Mouse (Mus musculus): ENCODE results near the gene Fcer2a. TPM values are rescaled to one million over a fixed set of nuclear protein-coding genes. Genes with fewer than 3 reads are reported as not detected.
A peak's percentile ranks its signal among the peaks of the same experiment; 100 is the strongest.

Fcer2a gene
- polyA plus RNA-seq, 1 experiment from 2014 or later, result 0.33 TPM

DNA sequence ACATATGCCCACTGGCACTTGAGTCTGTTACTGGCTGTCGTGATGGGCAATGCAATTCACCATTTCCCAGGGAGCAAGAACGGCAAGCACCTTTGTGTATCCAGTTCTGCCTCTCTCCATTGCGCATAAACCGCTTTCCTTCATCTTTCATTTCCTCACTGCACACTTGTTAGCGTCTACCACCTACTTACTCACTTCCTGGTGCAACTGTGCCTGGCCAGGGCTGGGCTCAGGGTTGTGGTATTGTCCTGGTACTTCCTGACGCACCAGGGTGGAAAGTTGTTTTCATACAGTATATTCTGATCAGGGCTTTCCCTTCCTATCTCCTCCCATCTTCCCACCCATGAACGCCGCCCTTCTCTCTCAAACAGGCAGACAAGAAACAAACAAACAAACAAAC, 33.1 kb downstream of the Fcer2a start:
- Histone ChIP-seq H3K27ac (no peak overlapping the region), H3K9ac (no peak overlapping the region), H3K27me3 (ENCODE audit: control insufficient read depth, insufficient read depth, low read length) (no peaks in the 10 kb centered on the region), H3K4me2 (replicated peaks) (no peak overlapping the region), H3K4me1 (replicated peaks; ENCODE audit: control insufficient read depth, insufficient read depth, low read length) (peaks cover 3% of the 10 kb centered on the region; the same call in 1 of the 2 replicates), H3K36me3 (replicated peaks; ENCODE audit: control insufficient read depth, insufficient read depth) (no peaks in the 10 kb centered on the region), H3K4me3 (replicated peaks; ENCODE audit: low read length) (no peak overlapping the region), H3K9me3 (ENCODE audit: control insufficient read depth, low read length) (no peaks in the 10 kb centered on the region)
- ATAC-seq (ENCODE audit: low FRiP score), result no peak
- 81% methylated on average over 8 of the region's 8 CpGs for WGBS
- no peak for DNase-seq (ENCODE audit: low spot score)

DNA sequence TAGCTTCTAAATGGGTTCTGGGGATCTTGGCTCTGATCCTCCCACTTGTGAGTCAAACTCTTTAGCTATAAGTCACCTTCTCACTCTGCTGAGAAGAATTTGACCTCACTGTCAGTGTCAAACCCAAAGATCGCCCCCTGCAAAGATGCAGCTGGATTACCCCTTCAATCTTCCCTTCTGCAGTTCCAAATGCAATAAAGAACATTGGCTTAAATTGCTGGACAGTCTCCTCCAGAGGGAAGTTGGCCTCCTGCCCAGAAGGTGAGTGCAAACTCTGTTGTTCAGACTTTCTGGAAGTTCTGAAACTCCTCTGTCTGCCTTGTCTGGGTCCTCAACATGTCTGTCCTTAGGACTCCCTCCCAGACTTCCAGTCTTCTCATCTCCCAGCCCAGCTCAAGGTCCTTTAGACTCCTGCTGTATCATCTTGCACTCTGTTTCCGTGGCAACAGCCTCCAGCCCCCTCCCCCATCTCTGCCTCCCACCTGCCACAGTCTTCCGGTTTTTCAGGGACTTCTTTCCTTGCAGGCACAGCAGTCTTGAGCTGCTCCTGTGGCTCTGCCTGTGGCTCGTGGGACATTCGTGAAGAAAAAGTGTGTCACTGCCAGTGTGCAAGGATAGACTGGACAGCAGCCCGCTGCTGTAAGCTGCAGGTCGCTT, 37.1 kb downstream of the Fcer2a start:
- peak overlapping the region; percentile 30 for H3K4me2 ChIP-seq (replicated peaks)
- WGBS, result 33% methylated on average over 7 of the region's 7 CpGs
- ATAC-seq (ENCODE audit: low FRiP score) (peak; percentile 27; the same call in 1 of the 2 replicates), DNase-seq (ENCODE audit: low spot score) (no peak)
- no peaks in the 10 kb centered on the region for H3K27me3 ChIP-seq (ENCODE audit: control insufficient read depth, insufficient read depth, low read length)
- peaks cover 3% of the 10 kb centered on the region; the same call in 1 of the 2 replicates for H3K4me1 ChIP-seq (replicated peaks; ENCODE audit: control insufficient read depth, insufficient read depth, low read length)
- H3K4me3 ChIP-seq (replicated peaks; ENCODE audit: low read length), result no peak overlapping the region
- H3K9me3 ChIP-seq (ENCODE audit: control insufficient read depth, low read length), result no peaks in the 10 kb centered on the region
- H3K27ac ChIP-seq, result no peak overlapping the region
- H3K9ac ChIP-seq, result peak overlapping the region; percentile 11; the same call in 1 of the 2 replicates
- no peaks in the 10 kb centered on the region for H3K36me3 ChIP-seq (replicated peaks; ENCODE audit: control insufficient read depth, insufficient read depth)

DNA sequence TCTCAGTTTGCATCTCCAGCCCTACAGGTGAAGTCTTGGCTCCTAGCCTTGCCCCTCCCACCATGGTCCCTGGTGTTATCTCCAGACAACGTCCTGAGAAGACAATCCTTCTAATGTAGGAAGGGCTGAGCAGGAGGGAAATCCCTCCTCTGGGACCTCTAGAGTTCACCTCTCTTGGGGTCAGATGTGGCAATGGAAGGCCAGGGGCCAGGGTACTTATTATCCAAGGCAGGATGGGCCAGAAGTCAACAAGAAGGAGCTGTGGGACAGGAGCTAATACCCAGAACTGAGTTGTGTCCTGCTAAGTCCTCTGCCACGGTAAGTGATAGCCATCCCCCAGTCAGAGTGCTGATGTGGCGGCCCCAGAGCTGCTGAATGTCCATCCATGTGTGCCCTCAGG, 38.4 kb downstream of the Fcer2a start, which contains the start of gene Retn:
Gene Retn, plus strand, starts transcription at position 245 of the 400 bp plus-strand sequence.
- H3K4me2 ChIP-seq (replicated peaks), result no peak within 1 kb of the TSS
- H3K27ac ChIP-seq, result no peak within 1 kb of the TSS
- no peaks in the 10 kb centered on the region for H3K36me3 ChIP-seq (replicated peaks; ENCODE audit: control insufficient read depth, insufficient read depth)
- H3K4me3 ChIP-seq (replicated peaks; ENCODE audit: low read length), result no peak within 1 kb of the TSS
- ATAC-seq (ENCODE audit: low FRiP score) (no peak), DNase-seq (ENCODE audit: low spot score) (no peak)
- 82% methylated on average over 3 of the region's 3 CpGs for WGBS
- peaks cover 3% of the 10 kb centered on the region; the same call in 1 of the 2 replicates for H3K4me1 ChIP-seq (replicated peaks; ENCODE audit: control insufficient read depth, insufficient read depth, low read length)
- no peak within 1 kb of the TSS for H3K9ac ChIP-seq
- H3K27me3 ChIP-seq (ENCODE audit: control insufficient read depth, insufficient read depth, low read length), result no peaks in the 10 kb centered on the region
- H3K9me3 ChIP-seq (ENCODE audit: control insufficient read depth, low read length), result no peaks in the 10 kb centered on the region

DNA sequence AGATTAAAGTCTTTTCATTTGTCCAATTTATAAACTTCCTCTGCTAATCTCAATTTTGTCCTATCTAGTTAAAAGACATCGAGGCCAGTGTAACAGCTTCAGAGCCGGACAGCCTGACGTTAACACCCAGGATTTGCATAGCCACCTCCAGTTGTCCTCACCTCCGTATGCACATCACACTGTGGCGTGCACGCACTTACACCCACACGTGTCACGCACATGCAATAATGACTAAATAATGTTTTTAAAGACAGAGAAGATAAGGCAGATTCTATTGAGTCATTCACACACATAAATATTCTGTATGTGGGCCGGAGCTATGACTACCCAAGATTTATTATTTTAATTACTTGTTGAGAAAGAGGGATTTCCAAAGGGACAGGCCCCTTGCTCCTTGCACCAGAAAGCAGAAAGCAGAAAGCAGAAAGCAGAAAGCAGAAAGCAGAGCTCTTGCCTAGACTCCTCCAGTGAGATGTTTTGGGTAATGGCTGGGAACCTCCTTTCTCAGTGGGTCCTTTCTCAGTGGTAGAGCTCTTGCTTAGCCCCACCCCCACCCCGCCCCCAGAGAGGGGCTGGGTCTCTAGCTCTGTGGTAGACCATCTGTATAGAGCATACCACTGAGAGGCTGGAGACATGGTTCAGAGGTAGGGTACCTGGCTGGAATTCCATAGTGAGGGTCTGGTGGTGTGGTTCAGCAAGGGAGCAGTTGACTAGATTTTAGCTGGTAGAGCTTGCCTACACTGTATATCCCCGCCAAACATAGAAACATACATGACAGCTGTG, 39.1 kb downstream of the Fcer2a start:
- Histone ChIP-seq H3K27ac (no peak overlapping the region), H3K36me3 (replicated peaks; ENCODE audit: control insufficient read depth, insufficient read depth) (no peaks in the 10 kb centered on the region), H3K27me3 (ENCODE audit: control insufficient read depth, insufficient read depth, low read length) (no peaks in the 10 kb centered on the region), H3K9ac (no peak overlapping the region), H3K4me3 (replicated peaks; ENCODE audit: low read length) (no peak overlapping the region), H3K9me3 (ENCODE audit: control insufficient read depth, low read length) (no peaks in the 10 kb centered on the region), H3K4me1 (replicated peaks; ENCODE audit: control insufficient read depth, insufficient read depth, low read length) (peaks cover 3% of the 10 kb centered on the region; the same call in 1 of the 2 replicates), H3K4me2 (replicated peaks) (no peak overlapping the region)
- ATAC-seq (ENCODE audit: low FRiP score) (no peak), DNase-seq (ENCODE audit: low spot score) (no peak)
- WGBS, result 73% methylated on average over 11 of the region's 11 CpGs

DNA sequence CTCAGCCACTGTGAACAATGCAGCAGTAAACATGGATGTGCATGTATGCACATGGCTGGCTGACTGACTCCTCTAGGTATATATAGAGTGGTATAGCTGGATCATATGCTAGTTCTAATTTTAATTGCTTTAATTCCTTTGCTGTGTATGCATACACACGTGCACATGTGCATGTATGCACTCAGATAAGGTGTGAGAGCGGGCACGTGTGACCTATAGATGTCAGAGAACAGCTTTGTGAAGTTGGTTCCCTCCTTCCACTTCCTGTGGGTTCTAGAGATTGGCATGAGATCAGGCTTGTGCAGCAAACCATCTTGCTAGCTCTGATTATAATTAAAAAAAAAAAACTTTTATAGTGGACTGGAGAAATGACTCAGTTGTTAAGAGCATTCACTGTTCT, 41.1 kb downstream of the Fcer2a start:
- H3K27ac ChIP-seq, result no peak overlapping the region
- no peak overlapping the region for H3K4me3 ChIP-seq (replicated peaks; ENCODE audit: low read length)
- DNase-seq (ENCODE audit: low spot score), result no peak
- H3K27me3 ChIP-seq (ENCODE audit: control insufficient read depth, insufficient read depth, low read length), result no peaks in the 10 kb centered on the region
- H3K4me1 ChIP-seq (replicated peaks; ENCODE audit: control insufficient read depth, insufficient read depth, low read length), result peaks cover 3% of the 10 kb centered on the region; the same call in 1 of the 2 replicates
- H3K4me2 ChIP-seq (replicated peaks), result no peak overlapping the region
- 71% methylated on average over 3 of the region's 3 CpGs for WGBS
- no peaks in the 10 kb centered on the region for H3K36me3 ChIP-seq (replicated peaks; ENCODE audit: control insufficient read depth, insufficient read depth)
- H3K9ac ChIP-seq, result no peak overlapping the region
- H3K9me3 ChIP-seq (ENCODE audit: control insufficient read depth, low read length), result no peaks in the 10 kb centered on the region
- no peak for ATAC-seq (ENCODE audit: low FRiP score)

DNA sequence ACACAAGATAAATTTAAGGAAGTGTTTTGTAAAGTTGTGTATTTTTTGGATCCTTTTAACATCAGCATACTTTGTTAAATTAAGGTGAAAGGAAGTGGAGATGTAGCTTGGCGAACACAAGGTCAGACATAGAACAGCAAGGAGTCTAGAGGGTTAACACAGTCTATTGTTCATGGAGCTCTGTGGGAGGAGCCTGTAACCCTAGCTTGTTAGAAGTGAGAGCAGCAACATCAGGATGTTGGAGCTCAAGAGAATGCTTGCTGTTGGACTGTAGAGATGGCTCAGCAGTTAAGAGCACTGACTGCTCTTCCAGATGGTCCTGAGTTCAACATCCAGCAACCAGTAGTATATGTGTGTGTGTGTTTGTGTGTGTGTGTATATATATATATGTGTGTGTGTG, 45.0 kb downstream of the Fcer2a start:
- no peak for ATAC-seq (ENCODE audit: low FRiP score)
- H3K27me3 ChIP-seq (ENCODE audit: control insufficient read depth, insufficient read depth, low read length), result no peaks in the 10 kb centered on the region
- 45% methylated on average over 1 of the region's 1 CpGs for WGBS

DNA sequence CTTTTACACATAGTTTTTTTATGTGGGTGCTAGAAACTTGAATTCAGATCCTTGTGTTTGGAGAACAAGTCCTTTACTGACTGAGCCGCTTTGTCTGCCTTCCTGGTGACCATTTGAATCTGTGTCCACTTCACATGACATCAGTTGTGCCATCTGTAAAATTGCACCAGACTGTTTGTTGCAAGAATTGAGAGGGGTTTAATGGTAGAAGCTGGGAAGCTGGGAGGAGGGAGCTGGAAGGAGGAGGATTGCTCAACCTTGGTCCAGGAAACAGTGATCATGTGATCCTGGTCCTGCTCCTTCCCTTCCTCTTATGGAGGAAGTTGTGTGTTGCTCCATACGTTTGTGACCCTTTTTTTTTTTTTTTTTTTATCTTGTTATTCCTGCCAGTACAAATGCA, 45.7 kb downstream of the Fcer2a start:
- no peak overlapping the region for H3K4me3 ChIP-seq (replicated peaks; ENCODE audit: low read length)
- H3K4me1 ChIP-seq (replicated peaks; ENCODE audit: control insufficient read depth, insufficient read depth, low read length), result no peaks in the 10 kb centered on the region
- H3K4me2 ChIP-seq (replicated peaks), result no peak overlapping the region
- DNase-seq (ENCODE audit: low spot score), result no peak
- H3K9ac ChIP-seq, result no peak overlapping the region
- H3K27me3 ChIP-seq (ENCODE audit: control insufficient read depth, insufficient read depth, low read length), result no peaks in the 10 kb centered on the region
- no peaks in the 10 kb centered on the region for H3K36me3 ChIP-seq (replicated peaks; ENCODE audit: control insufficient read depth, insufficient read depth)
- WGBS, result 62% methylated on average over 2 of the region's 2 CpGs
- no peak for ATAC-seq (ENCODE audit: low FRiP score)
- H3K27ac ChIP-seq, result no peak overlapping the region
- H3K9me3 ChIP-seq (ENCODE audit: control insufficient read depth, low read length), result no peaks in the 10 kb centered on the region

More for the DNA sequence above, 45.0 kb downstream of the Fcer2a start:
- no peak overlapping the region for H3K4me3 ChIP-seq (replicated peaks; ENCODE audit: low read length)
- no peak overlapping the region for H3K27ac ChIP-seq
- H3K36me3 ChIP-seq (replicated peaks; ENCODE audit: control insufficient read depth, insufficient read depth), result no peaks in the 10 kb centered on the region
- H3K4me2 ChIP-seq (replicated peaks), result no peak overlapping the region
- no peaks in the 10 kb centered on the region for H3K4me1 ChIP-seq (replicated peaks; ENCODE audit: control insufficient read depth, insufficient read depth, low read length)
- no peak overlapping the region for H3K9ac ChIP-seq
- H3K9me3 ChIP-seq (ENCODE audit: control insufficient read depth, low read length), result no peaks in the 10 kb centered on the region
- DNase-seq (ENCODE audit: low spot score), result no peak

DNA sequence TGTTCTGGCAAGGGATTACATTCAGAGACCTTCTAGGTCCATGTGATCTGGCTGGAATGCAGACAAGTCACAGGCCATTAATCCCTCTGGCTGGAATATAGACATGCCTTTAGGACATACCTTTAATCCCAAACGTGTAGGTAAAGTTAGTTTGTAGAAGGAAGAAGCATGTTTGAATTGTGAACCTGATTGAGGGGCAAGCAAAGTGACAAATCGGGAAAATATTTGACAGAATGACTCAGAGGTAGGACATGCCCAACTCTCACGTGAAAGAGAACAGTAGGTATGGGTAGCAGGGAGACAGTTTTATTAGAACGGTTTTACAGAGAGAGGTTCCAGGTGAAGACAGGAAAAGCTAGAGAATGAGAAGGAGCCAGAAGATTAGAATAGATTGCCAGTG, 46.4 kb downstream of the Fcer2a start:
- Histone ChIP-seq H3K4me2 (replicated peaks) (no peak overlapping the region), H3K4me3 (replicated peaks; ENCODE audit: low read length) (no peak overlapping the region), H3K9ac (no peak overlapping the region), H3K27me3 (ENCODE audit: control insufficient read depth, insufficient read depth, low read length) (no peaks in the 10 kb centered on the region), H3K9me3 (ENCODE audit: control insufficient read depth, low read length) (no peaks in the 10 kb centered on the region), H3K27ac (no peak overlapping the region), H3K36me3 (replicated peaks; ENCODE audit: control insufficient read depth, insufficient read depth) (no peaks in the 10 kb centered on the region), H3K4me1 (replicated peaks; ENCODE audit: control insufficient read depth, insufficient read depth, low read length) (no peaks in the 10 kb centered on the region)
- WGBS, result 85% methylated on average over 4 of the region's 4 CpGs
- ATAC-seq (ENCODE audit: low FRiP score) (no peak), DNase-seq (ENCODE audit: low spot score) (no peak)

DNA sequence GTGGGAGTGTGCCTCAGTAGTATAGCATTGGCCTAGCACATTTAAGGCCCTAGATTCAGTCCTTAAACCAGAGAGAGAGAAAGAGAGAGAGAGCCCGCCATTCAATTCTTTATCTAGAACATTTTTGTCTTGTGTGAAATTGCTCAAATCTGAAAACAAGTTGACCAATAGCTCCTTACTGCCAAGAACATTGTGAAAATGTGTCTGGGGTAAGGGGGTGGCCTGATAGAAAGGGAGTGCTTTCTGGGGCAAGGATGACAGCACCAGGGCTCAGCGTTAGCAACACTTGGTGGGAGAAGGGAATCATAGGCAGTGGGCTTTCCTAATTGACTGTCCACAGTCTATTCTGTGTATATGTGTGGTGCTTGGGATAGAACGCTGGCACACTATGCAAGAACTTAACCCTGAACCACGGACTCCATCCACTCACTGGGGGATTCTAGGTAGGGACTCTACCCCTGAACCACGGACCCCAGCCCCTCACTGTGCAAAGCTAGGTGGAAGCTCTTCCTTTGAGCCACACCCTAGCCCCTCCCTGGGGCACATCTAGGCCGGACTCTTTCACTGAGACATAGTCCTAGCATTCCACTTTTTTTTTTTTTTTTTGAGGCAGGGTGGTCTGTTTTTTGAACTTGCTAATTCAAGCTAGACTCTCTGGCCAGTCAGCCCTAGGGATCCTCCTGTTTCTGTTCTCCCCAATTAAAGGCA, 47.0 kb downstream of the Fcer2a start:
- H3K27ac ChIP-seq, result no peak overlapping the region
- H3K36me3 ChIP-seq (replicated peaks; ENCODE audit: control insufficient read depth, insufficient read depth), result no peaks in the 10 kb centered on the region
- WGBS, result 92% methylated on average over 6 of the region's 6 CpGs
- DNase-seq (ENCODE audit: low spot score) (no peak), ATAC-seq (ENCODE audit: low FRiP score) (no peak)
- no peaks in the 10 kb centered on the region for H3K9me3 ChIP-seq (ENCODE audit: control insufficient read depth, low read length)
- no peaks in the 10 kb centered on the region for H3K4me1 ChIP-seq (replicated peaks; ENCODE audit: control insufficient read depth, insufficient read depth, low read length)
- H3K27me3 ChIP-seq (ENCODE audit: control insufficient read depth, insufficient read depth, low read length), result no peaks in the 10 kb centered on the region
- H3K4me3 ChIP-seq (replicated peaks; ENCODE audit: low read length), result no peak overlapping the region
- H3K4me2 ChIP-seq (replicated peaks), result no peak overlapping the region
- H3K9ac ChIP-seq, result no peak overlapping the region
